Mouse (Mus musculus) stomach, embryonic 14.5 days (tissue): ENCODE results near the gene Maea. TPM values are rescaled to one million over a fixed set of nuclear protein-coding genes. Genes with fewer than 3 reads are reported as not detected.

Experiments used
- ATAC-seq: fragments of 200-750 bp; cut with Nextera tagmentation; 2 replicates; pipeline ENCODE4 v1.8.0; 2017; ENCODE audit warnings: low read depth, moderate TSS enrichment; ENCODE audit not compliant: insufficient number of reproducible peaks, insufficient read depth, low FRiP score
- H3K27ac ChIP-seq: fragments of 300-500 bp; sonication (generic); 2 replicates; pipeline ENCODE4 v1.5.1; 2014; ENCODE audit warnings: mild to moderate bottlenecking, low read length, moderate library complexity, mixed read lengths
- H3K27me3 ChIP-seq: fragments of 300-500 bp; sonication (generic); 2 replicates; pipeline ENCODE4 v1.6.1; 2014; ENCODE audit warnings: low read length, control low read depth, mixed read lengths; ENCODE audit not compliant: control insufficient read depth, insufficient read depth
- H3K36me3 ChIP-seq: fragments of 300-500 bp; sonication (generic); 2 replicates; pipeline ENCODE4 v1.6.1; 2014; ENCODE audit warnings: mild to moderate bottlenecking, control low read depth, low read length, moderate library complexity, mixed read lengths; ENCODE audit not compliant: control insufficient read depth, insufficient read depth
- H3K4me1 ChIP-seq: fragments of 300-500 bp; sonication (generic); 2 replicates; pipeline ENCODE4 v1.6.1; 2014; ENCODE audit warnings: low read length, control low read depth, mixed read lengths; ENCODE audit not compliant: control insufficient read depth, insufficient read depth
- H3K4me2 ChIP-seq: fragments of 300-500 bp; sonication (generic); replicated peaks from 2 replicates; pipeline ENCODE4 v1.6.1; 2014; ENCODE audit warnings: low read depth, low read length, control low read depth
- H3K4me3 ChIP-seq: fragments of 300-500 bp; sonication (generic); 2 replicates; pipeline ENCODE4 v1.5.1; 2014; ENCODE audit warnings: low read depth, low read length, control low read depth
- H3K9ac ChIP-seq: fragments of 300-500 bp; sonication (generic); replicated peaks from 2 replicates; pipeline ENCODE4 v1.6.1; 2014; ENCODE audit warnings: low read depth, mild to moderate bottlenecking, control low read depth, low read length, moderate library complexity, mixed read lengths
- H3K9me3 ChIP-seq: fragments of 300-500 bp; sonication (generic); 2 replicates; pipeline ENCODE4 v1.6.1; 2016; ENCODE audit warnings: low read depth, low read length, control low read depth; ENCODE audit not compliant: control insufficient read depth
- WGBS: fragments of 180-500 bp; shearing (Covaris S2); extraction: QIAGEN DNeasy Blood & Tissue Kit; methylation state at CpG from one replicate; pipeline ENCODE4 v1.1.7; 2014; 5-methylcytosine and 5-hydroxymethylcytosine counted together
- polyA plus RNA-seq: library from polyadenylated mRNA; unstranded; fragments of >200 nt; fragmentation: Nextera tagmentation; extraction: Ambion mirVana; gene quantifications from 2 replicates; pipeline ENCODE4 v1.2.1, GENCODE M21; 2014

The Maea gene
- polyA plus RNA-seq, 1 experiment from 2014 or later, result 124 TPM

DNA sequence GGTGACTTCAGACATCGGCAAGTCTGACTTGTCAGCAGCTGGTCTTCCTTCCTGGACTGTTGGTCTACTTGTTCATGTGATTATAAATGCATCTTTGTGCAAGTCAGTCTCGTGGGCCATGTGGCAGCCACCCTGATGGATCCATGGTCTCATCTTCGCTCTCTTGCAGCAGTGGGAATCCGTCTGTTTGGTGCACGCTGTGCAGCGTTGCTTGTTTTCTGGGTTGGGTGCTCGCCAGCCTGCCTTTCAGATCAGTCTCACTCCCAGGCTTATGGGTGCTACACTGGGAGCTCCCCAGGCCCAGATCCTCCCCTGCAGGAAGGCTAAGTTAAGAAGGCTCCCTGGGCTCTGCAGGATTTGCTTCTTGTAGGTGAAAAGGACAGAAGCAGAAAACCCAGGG lies 61.5 kb downstream of the Maea start:
- Histone ChIP-seq H3K27ac (no peak overlapping the region), H3K4me3 (no peak overlapping the region), H3K4me1 (no peaks in the 10 kb centered on the region), H3K9me3 (no peaks in the 10 kb centered on the region), H3K36me3 (peaks cover 4% of the 10 kb centered on the region; the same call in 1 of the 2 replicates), H3K27me3 (no peaks in the 10 kb centered on the region), H3K4me2 (no peak overlapping the region), H3K9ac (no peak overlapping the region)
- ATAC-seq, result no peak
- 79% methylated on average over 7 of the region's 7 CpGs for WGBS

DNA sequence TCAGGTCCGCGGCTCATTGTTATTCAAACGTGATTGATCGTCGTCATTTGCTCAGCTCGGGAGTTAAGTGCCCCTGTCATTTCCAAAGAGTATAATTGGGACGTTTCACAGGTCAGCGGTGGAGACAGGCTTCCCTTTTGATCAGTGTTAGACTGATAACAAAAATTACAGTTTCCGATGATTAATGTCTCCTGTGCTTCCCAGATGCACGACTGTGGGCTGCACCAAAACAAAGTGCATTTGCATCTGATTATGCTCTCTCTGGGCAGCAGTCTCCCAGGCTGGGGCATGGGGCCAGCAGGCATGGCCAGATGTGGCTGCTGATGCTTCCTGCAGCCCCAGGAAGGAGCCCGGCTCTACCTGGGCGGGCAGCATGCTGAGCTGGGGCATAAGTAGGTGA lies 65.5 kb downstream of the Maea start:
- Histone ChIP-seq H3K9ac (no peak overlapping the region), H3K4me3 (no peak overlapping the region), H3K4me1 (no peaks in the 10 kb centered on the region), H3K9me3 (no peaks in the 10 kb centered on the region), H3K27me3 (no peaks in the 10 kb centered on the region), H3K36me3 (no peaks in the 10 kb centered on the region), H3K27ac (no peak overlapping the region), H3K4me2 (no peak overlapping the region)
- 55% methylated on average over 12 of the region's 12 CpGs for WGBS
- no peak for ATAC-seq

DNA sequence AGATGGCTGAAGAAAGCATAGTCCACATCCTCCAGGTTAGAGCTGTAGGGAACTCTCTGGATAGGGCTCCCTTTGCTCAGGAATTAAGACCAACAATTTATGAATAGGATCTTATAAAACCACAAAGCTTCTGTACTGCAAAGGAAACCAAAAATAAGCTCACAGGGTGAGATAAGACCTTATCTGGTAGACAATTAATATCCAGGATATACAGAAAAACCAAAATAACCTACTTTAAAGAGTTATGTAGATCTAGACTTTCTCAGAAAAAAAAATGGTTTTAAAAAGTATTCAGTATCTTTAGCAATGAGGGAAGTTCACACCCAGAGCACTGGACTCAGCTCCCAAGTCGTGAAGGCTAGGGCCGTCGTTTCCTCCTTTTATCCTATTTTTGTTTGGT lies 85.0 kb downstream of the Maea start:
- Histone ChIP-seq H3K9ac (no peak overlapping the region), H3K36me3 (no peaks in the 10 kb centered on the region), H3K27me3 (no peaks in the 10 kb centered on the region), H3K4me3 (no peak overlapping the region), H3K9me3 (no peaks in the 10 kb centered on the region), H3K27ac (no peak overlapping the region), H3K4me2 (no peak overlapping the region), H3K4me1 (no peaks in the 10 kb centered on the region)
- 68% methylated on average over 3 of the region's 3 CpGs for WGBS
- ATAC-seq, result no peak

Other genes starting within 250 kb of the Maea start
- gene Slc5a1, start 231.3 kb upstream of the Maea start, polyA plus RNA-seq, result 1.1 and 2.0 TPM in 2 replicates
- 23.6 and 23.7 TPM in 2 replicates for gene Spon2, start 117.1 kb upstream of the Maea start, polyA plus RNA-seq
- gene Ctbp1, start 60.5 kb upstream of the Maea start, polyA plus RNA-seq, result 323 and 344 TPM in 2 replicates
- 11.7 and 12.0 TPM in 2 replicates for gene Uvssa, start 43.0 kb downstream of the Maea start, polyA plus RNA-seq
- not detected in 2 replicates for gene Nkx1-1, start 98.5 kb downstream of the Maea start, polyA plus RNA-seq